Mouse (Mus musculus): Measurements from ENCODE around the gene Ppm1h.
"Not testable (repeated sequence)": the region's sequence is repeated elsewhere in the genome, so short reads cannot be mapped to it uniquely, and the experiment has no call there.

Gene Ppm1h

GRCm38 (mm10) chr10:122931851-122932550, 253.4 kb downstream of the Ppm1h start:
- peak; percentile 12 for DNase-seq (ENCODE audit: low spot score)

GRCm38 (mm10) chr10:122933053-122933838, 254.7 kb downstream of the Ppm1h start:
- no peak for DNase-seq (ENCODE audit: low spot score)

GRCm38 (mm10) chr10:122935406-122935805, 256.8 kb downstream of the Ppm1h start:
- not testable (repeated sequence) for DNase-seq (ENCODE audit: low spot score)

- DNase-seq (ENCODE audit: low spot score): not testable (repeated sequence)
Measured at GRCm38 (mm10) chr10:122937380-122937779, 258.8 kb downstream of the Ppm1h start.

GRCm38 (mm10) chr10:122939546-122939945, 261.0 kb downstream of the Ppm1h start:
- DNase-seq (ENCODE audit: low spot score): no peak

GRCm38 (mm10) chr10:122942771-122943170, 264.2 kb downstream of the Ppm1h start:
- DNase-seq (ENCODE audit: low spot score): no peak

GRCm38 (mm10) chr10:122943824-122944223, 265.3 kb downstream of the Ppm1h start:
- DNase-seq (ENCODE audit: low spot score): no peak

GRCm38 (mm10) chr10:122944888-122945287, 266.3 kb downstream of the Ppm1h start:
- no peak for DNase-seq (ENCODE audit: low spot score)

- no peak for DNase-seq (ENCODE audit: low spot score)
Measured at GRCm38 (mm10) chr10:122950966-122951365, 272.4 kb downstream of the Ppm1h start.

GRCm38 (mm10) chr10:122953576-122953975, 275.0 kb downstream of the Ppm1h start:
- DNase-seq (ENCODE audit: low spot score): no peak

- DNase-seq (ENCODE audit: low spot score): no peak
Measured at GRCm38 (mm10) chr10:122957918-122958317, 279.4 kb downstream of the Ppm1h start.

GRCm38 (mm10) chr10:122958699-122959098, 280.1 kb downstream of the Ppm1h start:
- DNase-seq (ENCODE audit: low spot score): no peak

- no peak for DNase-seq (ENCODE audit: low spot score)
Measured at GRCm38 (mm10) chr10:122960216-122960615, 281.7 kb downstream of the Ppm1h start.

GRCm38 (mm10) chr10:122960738-122961137, 282.2 kb downstream of the Ppm1h start:
- no peak for DNase-seq (ENCODE audit: low spot score)

GRCm38 (mm10) chr10:122961494-122961893, 282.9 kb downstream of the Ppm1h start:
- no peak for DNase-seq (ENCODE audit: low spot score)

- DNase-seq (ENCODE audit: low spot score): no peak
Measured at GRCm38 (mm10) chr10:122962651-122963050, 284.1 kb downstream of the Ppm1h start.

GRCm38 (mm10) chr10:122963463-122964240, 285.1 kb downstream of the Ppm1h start:
- DNase-seq (ENCODE audit: low spot score): no peak

GRCm38 (mm10) chr10:122964241-122964636, 285.7 kb downstream of the Ppm1h start:
- DNase-seq (ENCODE audit: low spot score): no peak

GRCm38 (mm10) chr10:122965650-122966049, 287.1 kb downstream of the Ppm1h start:
- not testable (repeated sequence) for DNase-seq (ENCODE audit: low spot score)

GRCm38 (mm10) chr10:122966421-122966820, 287.9 kb downstream of the Ppm1h start:
- DNase-seq (ENCODE audit: low spot score): no peak

- DNase-seq (ENCODE audit: low spot score): no peak
Measured at GRCm38 (mm10) chr10:122970188-122970587, 291.6 kb downstream of the Ppm1h start.

- DNase-seq (ENCODE audit: low spot score): no peak
Measured at GRCm38 (mm10) chr10:122973241-122973640, 294.7 kb downstream of the Ppm1h start.

GRCm38 (mm10) chr10:122976038-122976437, 297.5 kb downstream of the Ppm1h start:
- DNase-seq (ENCODE audit: low spot score): no peak
